Mouse (Mus musculus) T-cell, adult 66 days (primary cell): ENCODE data around the gene Vmn1r215. TPM values are rescaled to one million over a fixed set of nuclear protein-coding genes. Genes with fewer than 3 reads are reported as not detected.

Source experiments
- total RNA-seq, 2 experiments: library from RNA; stranded (reverse); gene quantifications; 3 replicates in 1 of 2; 4 replicates in 1 of 2; pipeline ENCODE4 v1.2.4; 2023

Vmn1r215 gene
- total RNA-seq = not detected

GRCm38 (mm10) chr13:23067725-23068124 is at the start of gene Vmn1r215:
TSS of gene Vmn1r215 (plus strand) at chr13:23068025.

DNA sequence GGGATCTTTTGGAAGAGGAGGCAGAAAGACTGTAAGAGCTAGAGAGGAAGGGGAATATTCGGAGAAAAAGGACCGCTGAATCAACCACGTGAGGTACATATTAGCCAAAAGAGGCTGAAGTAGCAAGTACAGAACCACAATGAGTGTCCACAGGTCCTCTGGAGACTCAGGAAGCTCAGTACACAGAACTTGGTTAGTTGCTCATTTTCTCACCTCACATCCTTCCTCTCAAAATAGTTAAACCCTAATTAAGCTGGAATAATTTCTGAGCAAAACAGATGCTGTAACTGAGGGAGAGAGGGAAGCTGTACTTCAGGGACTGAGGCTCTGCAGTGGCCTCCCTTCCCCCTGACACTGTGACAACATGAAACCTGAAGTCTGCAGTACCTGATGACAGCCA is 37.7 kb upstream of the Vmn1r215 start, which contains the start of gene Vmn1r214:
Gene Vmn1r214, plus strand, starts transcription at position 301 of the 400 bp plus-strand sequence.

DNA sequence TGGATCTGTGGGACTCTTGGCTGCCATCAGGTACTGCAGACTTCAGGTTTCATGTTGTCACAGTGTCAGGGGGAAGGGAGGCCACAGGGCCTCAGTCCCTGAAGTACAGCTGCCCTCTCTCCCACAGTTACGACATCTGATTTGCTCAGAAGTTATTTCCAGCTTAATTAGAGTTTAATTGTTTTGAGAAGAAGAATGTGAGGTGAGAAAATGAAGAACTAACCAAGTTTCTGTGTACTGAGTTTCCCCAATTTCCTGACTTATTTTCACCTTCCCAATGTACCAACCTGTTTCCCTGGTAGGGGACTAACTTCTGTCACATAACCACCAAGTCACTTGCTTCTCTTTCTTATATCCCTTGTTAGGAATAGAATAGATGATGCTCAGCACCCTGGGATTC is 50.3 kb downstream of the Vmn1r215 start, which contains the start of gene Vmn1r217:
Gene Vmn1r217, minus strand, starts transcription at position 101 of the 400 bp plus-strand sequence.

Other genes starting within 250 kb of the Vmn1r215 start
- gene Vmn1r210, start 236.7 kb upstream of the Vmn1r215 start, total RNA-seq = not detected
- gene Vmn1r211, start 210.5 kb upstream of the Vmn1r215 start, total RNA-seq = not detected
- not detected for gene Vmn1r212, start 183.8 kb upstream of the Vmn1r215 start, total RNA-seq
- gene Vmn1r213, start 60.4 kb upstream of the Vmn1r215 start, total RNA-seq = not detected
- not detected for gene Vmn1r214, start 37.6 kb upstream of the Vmn1r215 start, total RNA-seq
- not detected for gene Vmn1r217, start 50.2 kb downstream of the Vmn1r215 start, total RNA-seq
- gene Vmn1r218, start 65.1 kb downstream of the Vmn1r215 start, total RNA-seq = not detected
- not detected for gene Vmn1r219, start 91.3 kb downstream of the Vmn1r215 start, total RNA-seq
- gene Vmn1r220, start 120.0 kb downstream of the Vmn1r215 start, total RNA-seq = not detected
- not detected for gene Vmn1r221, start 146.1 kb downstream of the Vmn1r215 start, total RNA-seq
- not detected for gene Vmn1r222, start 167.9 kb downstream of the Vmn1r215 start, total RNA-seq
- not detected for gene Vmn1r223, start 179.1 kb downstream of the Vmn1r215 start, total RNA-seq